Mouse (Mus musculus) MEL (cell line): Measurements from ENCODE around the gene Nfat5. TPM values are rescaled to one million over a fixed set of nuclear protein-coding genes. Genes with fewer than 3 reads are reported as not detected.

Experiments
- DNase-seq: peaks from one replicate; pipeline ENCODE4 v3.0.0; 2011; ENCODE audit warnings: low read depth, low spot score
- H3K27ac ChIP-seq: 2 replicates; pipeline ENCODE4 v1.5.1; 2012; ENCODE audit warnings: low read depth, mild to moderate bottlenecking, control low read depth, low read length, moderate library complexity; ENCODE audit not compliant: control insufficient read depth
- H3K27me3 ChIP-seq, 2 experiments: fragments of 150-350 bp in 1 of 2; sonication (generic) in 1 of 2; 2 replicates each; pipeline ENCODE4 v1.6.1; 2012; ENCODE audit warnings: low read length in 2 of 2, mild to moderate bottlenecking in 2 of 2, improper control_type of control experiment in 1 of 2, moderate library complexity in 1 of 2; ENCODE audit not compliant: insufficient read depth in 2 of 2, control insufficient read depth in 1 of 2
- H3K36me3 ChIP-seq, 2 experiments: 2 replicates each; pipeline ENCODE4 v1.6.1; 2012 to 2014; ENCODE audit warnings: low read length in 2 of 2, improper control_type of control experiment in 1 of 2, inconsistent platforms in 1 of 2, mild to moderate bottlenecking in 1 of 2; ENCODE audit not compliant: insufficient read depth in 2 of 2, control insufficient read depth in 1 of 2
- H3K4me1 ChIP-seq, 2 experiments: fragments of 150-350 bp in 1 of 2; sonication (generic) in 1 of 2; 2 replicates each; pipeline ENCODE4 v1.6.1; 2012; ENCODE audit warnings: low read length in 2 of 2, improper control_type of control experiment in 1 of 2, mild to moderate bottlenecking in 1 of 2; ENCODE audit not compliant: insufficient read depth in 2 of 2, control insufficient read depth in 1 of 2
- H3K4me3 ChIP-seq, 2 experiments: fragments of 150-350 bp in 1 of 2; sonication (generic) in 1 of 2; 2 replicates each; pipeline ENCODE4 v1.5.1; 2012; ENCODE audit warnings: low read depth in 2 of 2, low read length in 2 of 2, mild to moderate bottlenecking in 2 of 2, moderate library complexity in 2 of 2, control low read depth in 1 of 2, improper control_type of control experiment in 1 of 2; ENCODE audit not compliant: control insufficient read depth in 1 of 2, insufficient read depth in 1 of 2
- H3K79me2 ChIP-seq: 2 replicates; pipeline ENCODE4 v1.6.1; 2012; ENCODE audit warnings: mild to moderate bottlenecking, low read length, moderate library complexity; ENCODE audit not compliant: control insufficient read depth, poor library complexity, insufficient read depth
- H3K9ac ChIP-seq: 2 replicates; pipeline ENCODE4 v1.6.1; 2012; ENCODE audit warnings: low read depth, mild to moderate bottlenecking, control low read depth, low read length, moderate library complexity; ENCODE audit not compliant: control insufficient read depth, poor library complexity, severe bottlenecking
- H3K9me3 ChIP-seq: fragments of 150-350 bp; sonication (generic); replicated peaks from 2 replicates; pipeline ENCODE4 v1.6.1; 2012; ENCODE audit warnings: mild to moderate bottlenecking, low read length, improper control_type of control experiment, moderate library complexity; ENCODE audit not compliant: insufficient read depth
- CHD1 ChIP-seq: IDR thresholded peaks from 2 replicates; pipeline ENCODE4 v1.6.1; 2012; ENCODE audit warnings: low read depth, mild to moderate bottlenecking, inconsistent platforms, low read length, improper control_type of control experiment
- CTCF ChIP-seq, 3 experiments: IDR thresholded peaks in 2 of 3; conservative IDR thresholded peaks in 1 of 3; 2 replicates each; pipeline ENCODE4 v1.5.1; 2011 to 2012; ENCODE audit warnings: low read length in 3 of 3, low read depth in 2 of 3, mild to moderate bottlenecking in 2 of 3, improper control_type of control experiment in 1 of 3, inconsistent platforms in 1 of 3, mixed read lengths in 1 of 3, moderate library complexity in 1 of 3; ENCODE audit not compliant: control insufficient read depth in 1 of 3, insufficient read depth in 1 of 3, poor library complexity in 1 of 3, severe bottlenecking in 1 of 3
- E2F4 ChIP-seq: IDR thresholded peaks from 2 replicates; pipeline ENCODE4 v1.6.1; 2011; ENCODE audit warnings: low read depth, low read length, improper control_type of control experiment, borderline replicate concordance
- ETS1 ChIP-seq: IDR thresholded peaks from 2 replicates; pipeline ENCODE4 v1.6.1; 2012; ENCODE audit warnings: low read depth, mild to moderate bottlenecking, inconsistent platforms, low read length, improper control_type of control experiment, moderate library complexity
- GABPA ChIP-seq: IDR thresholded peaks from 2 replicates; pipeline ENCODE4 v1.6.1; 2012; ENCODE audit warnings: low read depth, mild to moderate bottlenecking, inconsistent platforms, low read length, improper control_type of control experiment, moderate library complexity
- GATA1 ChIP-seq: IDR thresholded peaks from 2 replicates; pipeline ENCODE4 v1.6.1; 2011; ENCODE audit warnings: low read depth, low read length, improper control_type of control experiment
- MAFK ChIP-seq: IDR thresholded peaks from 2 replicates; pipeline ENCODE4 v1.6.1; 2011; ENCODE audit warnings: low read depth, mild to moderate bottlenecking, low read length, improper control_type of control experiment, borderline replicate concordance
- MAZ ChIP-seq: IDR thresholded peaks from 2 replicates; pipeline ENCODE4 v1.6.1; 2012; ENCODE audit warnings: low read depth, mild to moderate bottlenecking, inconsistent platforms, low read length, improper control_type of control experiment
- MYC ChIP-seq: IDR thresholded peaks from 2 replicates; pipeline ENCODE4 v1.6.1; 2011; ENCODE audit warnings: low read depth, mild to moderate bottlenecking, low read length, improper control_type of control experiment, moderate library complexity
- NELFE ChIP-seq: IDR thresholded peaks from 2 replicates; pipeline ENCODE4 v1.6.1; 2011; ENCODE audit warnings: low read depth, low read length, improper control_type of control experiment
- POLR2A ChIP-seq, 2 experiments: IDR thresholded peaks; 2 replicates each; pipeline ENCODE4 v1.6.1; 2011 to 2012; ENCODE audit warnings: low read length in 2 of 2, mild to moderate bottlenecking in 2 of 2, control low read depth in 1 of 2, improper control_type of control experiment in 1 of 2, low read depth in 1 of 2, moderate library complexity in 1 of 2; ENCODE audit not compliant: control insufficient read depth in 1 of 2, insufficient read depth in 1 of 2, poor library complexity in 1 of 2
- POLR2AphosphoS5 ChIP-seq: IDR thresholded peaks from 2 replicates; pipeline ENCODE4 v1.6.1; 2012; ENCODE audit warnings: low read depth, borderline replicate concordance, mild to moderate bottlenecking, inconsistent platforms, low read length, moderate library complexity, mixed read lengths
- RAD21 ChIP-seq: IDR thresholded peaks from 2 replicates; pipeline ENCODE4 v1.6.1; 2011; ENCODE audit warnings: mild to moderate bottlenecking, low read depth, low read length, improper control_type of control experiment
- SIN3A ChIP-seq: IDR thresholded peaks from 2 replicates; pipeline ENCODE4 v1.6.1; 2012; ENCODE audit warnings: low read length, improper control_type of control experiment, inconsistent platforms
- UBTF ChIP-seq: IDR thresholded peaks from 2 replicates; pipeline ENCODE4 v1.6.1; 2012; ENCODE audit warnings: low read depth, mild to moderate bottlenecking, inconsistent platforms, low read length, improper control_type of control experiment, moderate library complexity, borderline replicate concordance; ENCODE audit not compliant: insufficient read depth
- ZNF384 ChIP-seq: IDR thresholded peaks from 2 replicates; pipeline ENCODE4 v1.6.1; 2012; ENCODE audit warnings: low read depth, mild to moderate bottlenecking, inconsistent platforms, low read length, improper control_type of control experiment
- polyA plus RNA-seq, 2 experiments: library from polyadenylated mRNA; stranded (reverse) in 1 of 2; unstranded in 1 of 2; fragments of >175 nt in 1 of 2; fragments of >200 nt in 1 of 2; gene quantifications; 2 replicates each; pipeline versions ENCODE4 v1.2.1 to v1.2.4; 2012; ENCODE audit warnings: low replicate concordance in 2 of 2, low read depth in 1 of 2; ENCODE audit not compliant: insufficient read length in 2 of 2, insufficient read depth in 1 of 2, missing spikeins in 1 of 2
- total RNA-seq: library from RNA; depleted of rRNA; stranded (reverse); fragments of 300-350 nt; gene quantifications from 2 replicates; pipeline ENCODE4 v1.2.3, GENCODE M21; 2012

Gene Nfat5
- total and polyA plus RNA-seq, 3 experiments: 4.2 to 11.3 TPM; not detected in 1

- Histone ChIP-seq H3K9me3 (no peaks in the 10 kb centered on the region), H3K4me1 (peaks cover 0 to 6% of the 10 kb centered on the region in 2 experiments; a peak in 1 of 4 replicates), H3K36me3 (peaks cover 0 to 16% of the 10 kb centered on the region in 2 experiments; a peak in 2 of 4 replicates), H3K79me2 (peaks cover 17% of the 10 kb centered on the region), H3K4me3 (peak overlapping the region; percentile 73 to 78), H3K27me3 (no peaks in the 10 kb centered on the region), H3K9ac (peak overlapping the region; percentile 78), H3K27ac (peak overlapping the region; percentile 72)
- TF ChIP-seq GABPA: no peak
- TF ChIP-seq MYC: no peak
- TF ChIP-seq SIN3A: no peak
- TF ChIP-seq CTCF (IDR thresholded peaks at IDR 0.05 in 2 of 3, conservative IDR thresholded peaks at IDR 0.05 in 1 of 3; ENCODE audit: control insufficient read depth in 1 of 3, insufficient read depth in 1 of 3, low read depth in 2 of 3, low read length in 3 of 3, poor library complexity in 1 of 3, severe bottlenecking in 1 of 3): 0 out of 6 replicates have a peak, but pooled peaks of 1 of the 3 experiments have one; percentile 11
- TF ChIP-seq POLR2AphosphoS5: no peak
- no peak for TF ChIP-seq ETS1
- TF ChIP-seq MAFK: peak; percentile 53; the same call in 1 of the 2 replicates
- peak; percentile 62 for DNase-seq
Observed at GRCm38 (mm10) chr8:107292119-107292927, 947 bp upstream of the Nfat5 start.

GRCm38 (mm10) chr8:107293641-107294628, 665 bp downstream of the Nfat5 start:
- Histone ChIP-seq H3K9ac (peak overlapping the region; percentile 92), H3K4me3 (peak overlapping the region; percentile 72 to 93), H3K27me3 (no peaks in the 10 kb centered on the region), H3K79me2 (peaks cover 17% of the 10 kb centered on the region), H3K9me3 (no peaks in the 10 kb centered on the region), H3K27ac (peak overlapping the region; percentile 77), H3K4me1 (peaks cover 0 to 9% of the 10 kb centered on the region in 2 experiments; a peak in 1 of 4 replicates), H3K36me3 (peaks cover 0 to 16% of the 10 kb centered on the region in 2 experiments; a peak in 2 of 4 replicates)
- DNase-seq: peak; percentile 57
- TF ChIP-seq NELFE (no peak), POLR2A (IDR thresholded peaks at IDR 0.05; ENCODE audit: control insufficient read depth in 1 of 2, insufficient read depth in 1 of 2, low read depth in 1 of 2, low read length in 2 of 2, poor library complexity in 1 of 2) (0 out of 4 replicates have a peak, but pooled peaks of 1 of the 2 experiments have one; percentile 34), CTCF (IDR thresholded peaks at IDR 0.05 in 2 of 3, conservative IDR thresholded peaks at IDR 0.05 in 1 of 3; ENCODE audit: control insufficient read depth in 1 of 3, insufficient read depth in 1 of 3, low read depth in 2 of 3, low read length in 3 of 3, poor library complexity in 1 of 3, severe bottlenecking in 1 of 3) (no peak), GATA1 (no peak), CHD1 (0 out of 2 replicates have a peak, but pooled peaks have one; percentile 7), ZNF384 (peak; percentile 48; the same call in 1 of the 2 replicates), MAZ (no peak), RAD21 (no peak), UBTF (no peak), E2F4 (no peak), ETS1 (no peak)
